Mouse (Mus musculus): ENCODE measurements around the gene Polr3gl. TPM values are rescaled to one million over a fixed set of nuclear protein-coding genes. Genes with fewer than 3 reads are reported as not detected.
A peak's percentile ranks its signal among the peaks of the same experiment; 100 is the strongest.

Polr3gl gene
- polyA plus RNA-seq, 1 experiment = 6.2 TPM

GRCm38 (mm10) chr3:96596228-96596707, 2.3 kb upstream of the Polr3gl start, which contains the start of gene Ankrd34a:
Ankrd34a (plus strand) TSS chr3:96596636.
- H3K79me3 ChIP-seq (ENCODE audit: low read depth) = peaks cover under 1% of the 10 kb centered on the region
- H3K79me2 ChIP-seq (ENCODE audit: control insufficient read depth, insufficient read depth) = peaks cover 1% of the 10 kb centered on the region
- no peaks in the 10 kb centered on the region for H3K36me3 ChIP-seq (ENCODE audit: control insufficient read depth, insufficient read depth)
- peak within 1 kb of the TSS; percentile 21 for H3K4me3 ChIP-seq (ENCODE audit: insufficient read depth, poor library complexity, severe bottlenecking)
- no peaks in the 10 kb centered on the region for H3K27me3 ChIP-seq (ENCODE audit: control insufficient read depth, insufficient read depth, insufficient read length)
- peak within 1 kb of the TSS; percentile 45 for H3ac ChIP-seq (ENCODE audit: control insufficient read depth, insufficient read length, low read depth)
- no peak for TF ChIP-seq MYOD1 (IDR thresholded peaks at IDR 0.05; ENCODE audit: control insufficient read depth, insufficient read length, low read depth)
- TF ChIP-seq CTCF (IDR thresholded peaks at IDR 0.05; ENCODE audit: control insufficient read depth, insufficient read depth, insufficient read length) = no peak
- no peak for TF ChIP-seq CEBPB (IDR thresholded peaks at IDR 0.05; ENCODE audit: low read depth)

GRCm38 (mm10) chr3:96595661-96596060, 1.7 kb upstream of the Polr3gl start:
- Histone ChIP-seq H3K27me3 (ENCODE audit: control insufficient read depth, insufficient read depth, insufficient read length) (no peaks in the 10 kb centered on the region), H3K79me2 (ENCODE audit: control insufficient read depth, insufficient read depth) (no peaks in the 10 kb centered on the region), H3K79me3 (ENCODE audit: low read depth) (no peaks in the 10 kb centered on the region), H3K4me3 (ENCODE audit: insufficient read depth, poor library complexity, severe bottlenecking) (no peak overlapping the region), H3ac (ENCODE audit: control insufficient read depth, insufficient read length, low read depth) (no peak overlapping the region), H3K36me3 (ENCODE audit: control insufficient read depth, insufficient read depth) (no peaks in the 10 kb centered on the region)
- TF ChIP-seq MYOG (IDR thresholded peaks at IDR 0.05; ENCODE audit: control insufficient read depth, extremely low read depth, insufficient read length) (no peak), MYOD1 (IDR thresholded peaks at IDR 0.05; ENCODE audit: control insufficient read depth, insufficient read length, low read depth) (peak; percentile 43)

GRCm38 (mm10) chr3:96594851-96595250, 870 bp upstream of the Polr3gl start:
- Histone ChIP-seq H3K4me3 (ENCODE audit: insufficient read depth, poor library complexity, severe bottlenecking) (no peak overlapping the region), H3K79me2 (ENCODE audit: control insufficient read depth, insufficient read depth) (no peaks in the 10 kb centered on the region), H3ac (ENCODE audit: control insufficient read depth, insufficient read length, low read depth) (no peak overlapping the region), H3K27me3 (ENCODE audit: control insufficient read depth, insufficient read depth, insufficient read length) (no peaks in the 10 kb centered on the region), H3K79me3 (ENCODE audit: low read depth) (no peaks in the 10 kb centered on the region), H3K36me3 (ENCODE audit: control insufficient read depth, insufficient read depth) (no peaks in the 10 kb centered on the region)
- TF ChIP-seq USF1 (IDR thresholded peaks at IDR 0.05; ENCODE audit: low read depth) = no peak
- TF ChIP-seq CTCF (IDR thresholded peaks at IDR 0.05; ENCODE audit: control insufficient read depth, insufficient read depth, insufficient read length) = no peak
- TF ChIP-seq MAX (IDR thresholded peaks at IDR 0.05) = no peak
- TF ChIP-seq MYOG (IDR thresholded peaks at IDR 0.05; ENCODE audit: control insufficient read depth, extremely low read depth, insufficient read length) = no peak
- no peak for TF ChIP-seq FOSL1 (IDR thresholded peaks at IDR 0.05; ENCODE audit: insufficient read depth, low read length, poor library complexity, severe bottlenecking)
- no peak for TF ChIP-seq MYOD1 (IDR thresholded peaks at IDR 0.05; ENCODE audit: control insufficient read depth, insufficient read length, low read depth)
- TF ChIP-seq CEBPB (IDR thresholded peaks at IDR 0.05; ENCODE audit: low read depth) = no peak

- H3K27me3 ChIP-seq (ENCODE audit: control insufficient read depth, insufficient read depth, insufficient read length) = no peaks in the 10 kb centered on the region
- no peaks in the 10 kb centered on the region for H3K79me3 ChIP-seq (ENCODE audit: low read depth)
- peak overlapping the region; percentile 52 for H3ac ChIP-seq (ENCODE audit: control insufficient read depth, insufficient read length, low read depth)
- peak overlapping the region; percentile 56 for H3K4me3 ChIP-seq (ENCODE audit: insufficient read depth, poor library complexity, severe bottlenecking)
- TF ChIP-seq FOSL1 (IDR thresholded peaks at IDR 0.05; ENCODE audit: insufficient read depth, low read length, poor library complexity, severe bottlenecking) (no peak), MAX (IDR thresholded peaks at IDR 0.05) (no peak), CEBPB (IDR thresholded peaks at IDR 0.05; ENCODE audit: low read depth) (no peak), USF1 (IDR thresholded peaks at IDR 0.05; ENCODE audit: low read depth) (no peak), MYOG (IDR thresholded peaks at IDR 0.05; ENCODE audit: control insufficient read depth, extremely low read depth, insufficient read length) (no peak), MYOD1 (IDR thresholded peaks at IDR 0.05; ENCODE audit: control insufficient read depth, insufficient read length, low read depth) (no peak), CTCF (IDR thresholded peaks at IDR 0.05; ENCODE audit: control insufficient read depth, insufficient read depth, insufficient read length) (no peak)
- no peaks in the 10 kb centered on the region for H3K79me2 ChIP-seq (ENCODE audit: control insufficient read depth, insufficient read depth)
- no peaks in the 10 kb centered on the region for H3K36me3 ChIP-seq (ENCODE audit: control insufficient read depth, insufficient read depth)
Observed at GRCm38 (mm10) chr3:96593374-96593773, 607 bp downstream of the Polr3gl start.

- Histone ChIP-seq H3K4me3 (ENCODE audit: insufficient read depth, poor library complexity, severe bottlenecking) (no peak overlapping the region), H3K27me3 (ENCODE audit: control insufficient read depth, insufficient read depth, insufficient read length) (no peaks in the 10 kb centered on the region), H3K79me3 (ENCODE audit: low read depth) (no peaks in the 10 kb centered on the region), H3ac (ENCODE audit: control insufficient read depth, insufficient read length, low read depth) (no peak overlapping the region), H3K79me2 (ENCODE audit: control insufficient read depth, insufficient read depth) (no peaks in the 10 kb centered on the region), H3K36me3 (ENCODE audit: control insufficient read depth, insufficient read depth) (no peaks in the 10 kb centered on the region)
- TF ChIP-seq MYOG (IDR thresholded peaks at IDR 0.05; ENCODE audit: control insufficient read depth, extremely low read depth, insufficient read length) (no peak), MYOD1 (IDR thresholded peaks at IDR 0.05; ENCODE audit: control insufficient read depth, insufficient read length, low read depth) (no peak), CTCF (IDR thresholded peaks at IDR 0.05; ENCODE audit: control insufficient read depth, insufficient read depth, insufficient read length) (no peak), USF1 (IDR thresholded peaks at IDR 0.05; ENCODE audit: low read depth) (no peak), MAX (IDR thresholded peaks at IDR 0.05) (no peak), FOSL1 (IDR thresholded peaks at IDR 0.05; ENCODE audit: insufficient read depth, low read length, poor library complexity, severe bottlenecking) (no peak), CEBPB (IDR thresholded peaks at IDR 0.05; ENCODE audit: low read depth) (no peak)
Observed at GRCm38 (mm10) chr3:96590657-96591056, 3.3 kb downstream of the Polr3gl start.

- no peaks in the 10 kb centered on the region for H3K27me3 ChIP-seq (ENCODE audit: control insufficient read depth, insufficient read depth, insufficient read length)
- H3K79me3 ChIP-seq (ENCODE audit: low read depth) = no peaks in the 10 kb centered on the region
- TF ChIP-seq MYOD1 (IDR thresholded peaks at IDR 0.05; ENCODE audit: control insufficient read depth, insufficient read length, low read depth) (no peak), MYOG (IDR thresholded peaks at IDR 0.05; ENCODE audit: control insufficient read depth, extremely low read depth, insufficient read length) (no peak), CEBPB (IDR thresholded peaks at IDR 0.05; ENCODE audit: low read depth) (no peak), USF1 (IDR thresholded peaks at IDR 0.05; ENCODE audit: low read depth) (no peak), FOSL1 (IDR thresholded peaks at IDR 0.05; ENCODE audit: insufficient read depth, low read length, poor library complexity, severe bottlenecking) (no peak), CTCF (IDR thresholded peaks at IDR 0.05; ENCODE audit: control insufficient read depth, insufficient read depth, insufficient read length) (no peak), MAX (IDR thresholded peaks at IDR 0.05) (no peak)
- no peaks in the 10 kb centered on the region for H3K79me2 ChIP-seq (ENCODE audit: control insufficient read depth, insufficient read depth)
- H3ac ChIP-seq (ENCODE audit: control insufficient read depth, insufficient read length, low read depth) = no peak overlapping the region
- H3K4me3 ChIP-seq (ENCODE audit: insufficient read depth, poor library complexity, severe bottlenecking) = no peak overlapping the region
- no peaks in the 10 kb centered on the region for H3K36me3 ChIP-seq (ENCODE audit: control insufficient read depth, insufficient read depth)
Observed at GRCm38 (mm10) chr3:96583386-96583785, 10.6 kb downstream of the Polr3gl start.
